ENCODE assay signal across 14 mouse cellular contexts in genomic region chr10:117023693-117024092, GRCm38 (mm10). TPM values are rescaled to one million over a fixed set of nuclear protein-coding genes. Genes with fewer than 3 reads are reported as not detected.
DNase-seq lines count a peak whose midpoint lies in the region; ATAC-seq and TF ChIP-seq lines count a peak whose summit lies in the region.
"Had no signal": no experiment of that assay in that cellular context is flagged by ENCODE, and none has a peak within 500 bp of the region (broad histone marks: within the 10 kb centered on the region; RNA-seq: fewer than 3 reads in every experiment).

No protein-coding gene starts in this region.

- no peak overlapping the region for H3K9ac ChIP-seq in hindbrain, embryonic 15.5 days
- H3K9ac ChIP-seq in hindbrain, embryonic 16.5 days (ENCODE audit: low read depth, low read length) = no peak overlapping the region

- H3K4me2 ChIP-seq in hindbrain, embryonic 15.5 days = 0 out of 2 replicates have a peak overlapping the region, but pooled peaks have one; percentile 13
- H3K4me2 ChIP-seq in hindbrain, embryonic 16.5 days (ENCODE audit: low read length) = no peak overlapping the region

- no peak for ATAC-seq in hindbrain, embryonic 15.5 days (ENCODE audit: low FRiP score, low read depth)
- ATAC-seq in hindbrain, embryonic 16.5 days = no peak
- ATAC-seq in hematopoietic stem cell, adult 5-6 weeks (replicated peaks in 1 of 2; ENCODE audit: insufficient read depth in 1 of 2, low FRiP score in 2 of 2, low TSS enrichment in 1 of 2, low read depth in 1 of 2, poor library complexity in 2 of 2, severe bottlenecking in 2 of 2) = peak; percentile 42 to 49; a peak in 3 of 4 replicates
- ATAC-seq in erythroblast, adult 5-6 weeks (replicated peaks; ENCODE audit: low FRiP score, poor library complexity, severe bottlenecking) = no peak

- H3K27ac ChIP-seq in hindbrain, embryonic 15.5 days (replicated peaks) = no peak overlapping the region
- no peak overlapping the region for H3K27ac ChIP-seq in hindbrain, embryonic 16.5 days (ENCODE audit: low read depth, low read length)
- no peak overlapping the region for H3K27ac ChIP-seq in layer of hippocampus, adult 2 months

- 67% methylated on average over 16 of the region's 16 CpGs for WGBS in hindbrain, embryonic 15.5 days
- WGBS in hindbrain, embryonic 16.5 days = 71% methylated on average over 16 of the region's 16 CpGs

- H3K36me3 ChIP-seq in hindbrain, embryonic 15.5 days = no peaks in the 10 kb centered on the region
- no peaks in the 10 kb centered on the region for H3K36me3 ChIP-seq in hindbrain, embryonic 16.5 days (ENCODE audit: control insufficient read depth, insufficient read depth, low read length)
- no peaks in the 10 kb centered on the region for H3K36me3 ChIP-seq in megakaryocyte, embryonic 14.5 days (replicated peaks; ENCODE audit: low read length)
- H3K36me3 ChIP-seq: G1E had no signal

- DNase-seq in MN1 (ENCODE audit: low spot score) = peak; percentile 45
- DNase-seq in left cerebral cortex, adult 8-10 months (ENCODE audit: low spot score in 2 of 2) = no peak
- no peak for DNase-seq in layer of hippocampus, adult 2 months (ENCODE audit: low spot score in 2 of 2)
- DNase-seq: embryo, embryonic 11 days; right cerebral cortex, postnatal 25 days; thymus, postnatal 4 days had no signal

- no peak overlapping the region for H3K4me3 ChIP-seq in hindbrain, embryonic 15.5 days
- H3K4me3 ChIP-seq in hindbrain, embryonic 16.5 days (ENCODE audit: low read length) = no peak overlapping the region
- peak overlapping the region; percentile 82 for H3K4me3 ChIP-seq in megakaryocyte, embryonic 14.5 days (replicated peaks)
- H3K4me3 ChIP-seq in layer of hippocampus, adult 2 months = no peak overlapping the region

- no peak for TF ChIP-seq CTCF in layer of hippocampus, adult 2 months (conservative IDR thresholded peaks at IDR 0.05)

- peaks cover 6% of the 10 kb centered on the region; the same call in 1 of the 2 replicates for H3K4me1 ChIP-seq in hindbrain, embryonic 15.5 days (replicated peaks)
- H3K4me1 ChIP-seq in hindbrain, embryonic 16.5 days (ENCODE audit: control insufficient read depth, insufficient read depth, low read depth, low read length) = peaks cover 3% of the 10 kb centered on the region; the same call in 1 of the 2 replicates
- H3K4me1 ChIP-seq in megakaryocyte, embryonic 14.5 days = peaks cover 19% of the 10 kb centered on the region

- H3K9me3 ChIP-seq in hindbrain, embryonic 15.5 days = no peaks in the 10 kb centered on the region
- H3K9me3 ChIP-seq in hindbrain, embryonic 16.5 days (ENCODE audit: control insufficient read depth, low read length) = no peaks in the 10 kb centered on the region
- H3K9me3 ChIP-seq in megakaryocyte, embryonic 14.5 days = no peaks in the 10 kb centered on the region
- H3K9me3 ChIP-seq: G1E had no signal

- no peaks in the 10 kb centered on the region for H3K27me3 ChIP-seq in hindbrain, embryonic 15.5 days
- no peaks in the 10 kb centered on the region for H3K27me3 ChIP-seq in hindbrain, embryonic 16.5 days (replicated peaks; ENCODE audit: control insufficient read depth, insufficient read depth, low read length)
- peaks cover 59% of the 10 kb centered on the region for H3K27me3 ChIP-seq in megakaryocyte, embryonic 14.5 days (replicated peaks)

RNA-seq across cellular contexts. Expression of gene Lrrc10, which starts 21.4 kb away (rescaled TPM):
- polyA plus RNA-seq in hindbrain, embryonic 15.5 days (2015; fragmentation: Nextera tagmentation; extraction: Ambion mirVana) = not detected in 2 replicates
- not detected in 2 replicates for polyA plus RNA-seq in hindbrain, embryonic 16.5 days (2015; fragmentation: Nextera tagmentation; extraction: Ambion mirVana)
- not detected in 2 replicates for total RNA-seq in hematopoietic stem cell, adult 5-6 weeks (2017)
- polyA plus RNA-seq in megakaryocyte, embryonic 14.5 days (2012; ENCODE audit: insufficient read depth, low replicate concordance) = not detected in 2 replicates
- total RNA-seq in left cerebral cortex, adult 8-10 months (2022) = under 1 TPM in 2 of 4 experiments, not detected in 2; 0.26 to 0.34 TPM
- not detected in 2 replicates for total RNA-seq in erythroblast, adult 5-6 weeks (2015; ENCODE audit: low replicate concordance)
- not detected in 2 replicates for total RNA-seq in erythroblast, adult 5-6 weeks (2017; ENCODE audit: low replicate concordance)
- under 1 TPM in 1 of 2 experiments, not detected in 1; 0.32 TPM for total RNA-seq in layer of hippocampus, adult 2 months (2021)
- total RNA-seq: G1E; midbrain, postnatal 0 days had no signal
- polyA plus RNA-seq: midbrain, postnatal 0 days had no signal

RNA-seq across cellular contexts. Expression of gene Best3, which starts 37.6 kb away (rescaled TPM):
- 0.08 and 0.17 TPM in 2 replicates for polyA plus RNA-seq in hindbrain, embryonic 15.5 days (2015; fragmentation: Nextera tagmentation; extraction: Ambion mirVana)
- polyA plus RNA-seq in hindbrain, embryonic 16.5 days (2015; fragmentation: Nextera tagmentation; extraction: Ambion mirVana) = 0.15 and 0.16 TPM in 2 replicates
- total RNA-seq in hematopoietic stem cell, adult 5-6 weeks (2017) = not detected in 2 replicates
- not detected in 2 replicates for polyA plus RNA-seq in megakaryocyte, embryonic 14.5 days (2012; ENCODE audit: insufficient read depth, low replicate concordance)
- total RNA-seq in left cerebral cortex, adult 8-10 months (2022) = under 1 TPM in 3 of 4 experiments, not detected in 1; 0.11 to 0.26 (median 0.25) TPM
- not detected in 2 replicates for total RNA-seq in erythroblast, adult 5-6 weeks (2015; ENCODE audit: low replicate concordance)
- total RNA-seq in erythroblast, adult 5-6 weeks (2017; ENCODE audit: low replicate concordance) = not detected in 2 replicates
- 1 to 10 TPM; 2.1 to 2.4 TPM for total RNA-seq in layer of hippocampus, adult 2 months (2021)
- total RNA-seq: G1E had no signal
- polyA plus RNA-seq: G1E had no signal

RNA-seq across cellular contexts. Expression of gene Cct2, which starts 39.9 kb away (rescaled TPM):
- 237 and 245 TPM in 2 replicates for polyA plus RNA-seq in hindbrain, embryonic 15.5 days (2015; fragmentation: Nextera tagmentation; extraction: Ambion mirVana)
- 244 and 245 TPM in 2 replicates for polyA plus RNA-seq in hindbrain, embryonic 16.5 days (2015; fragmentation: Nextera tagmentation; extraction: Ambion mirVana)
- total RNA-seq in hematopoietic stem cell, adult 5-6 weeks (2017) = 549 and 550 TPM in 2 replicates
- 3.6 and 19.1 TPM in 2 replicates for polyA plus RNA-seq in megakaryocyte, embryonic 14.5 days (2012; ENCODE audit: insufficient read depth, low replicate concordance)
- total RNA-seq in left cerebral cortex, adult 8-10 months (2022) = 100 to 1,000 TPM; 148 to 155 (median 154) TPM
- 144 and 179 TPM in 2 replicates for total RNA-seq in erythroblast, adult 5-6 weeks (2015; ENCODE audit: low replicate concordance)
- 79.9 and 94.5 TPM in 2 replicates for total RNA-seq in erythroblast, adult 5-6 weeks (2017; ENCODE audit: low replicate concordance)
- total RNA-seq in layer of hippocampus, adult 2 months (2021) = 100 to 1,000 TPM; 167 to 176 TPM

RNA-seq across cellular contexts. Expression of gene Gm10271, which starts 51.3 kb away (rescaled TPM):
- not detected in 2 replicates for polyA plus RNA-seq in hindbrain, embryonic 15.5 days (2015; fragmentation: Nextera tagmentation; extraction: Ambion mirVana)
- not detected in 2 replicates for polyA plus RNA-seq in hindbrain, embryonic 16.5 days (2015; fragmentation: Nextera tagmentation; extraction: Ambion mirVana)
- total RNA-seq in hematopoietic stem cell, adult 5-6 weeks (2017) = not detected in 2 replicates
- polyA plus RNA-seq in megakaryocyte, embryonic 14.5 days (2012; ENCODE audit: insufficient read depth, low replicate concordance) = not detected in 2 replicates
- not detected for total RNA-seq in left cerebral cortex, adult 8-10 months (2022)
- total RNA-seq in erythroblast, adult 5-6 weeks (2015; ENCODE audit: low replicate concordance) = not detected in 2 replicates
- not detected in 2 replicates for total RNA-seq in erythroblast, adult 5-6 weeks (2017; ENCODE audit: low replicate concordance)
- total RNA-seq in layer of hippocampus, adult 2 months (2021) = not detected
- total RNA-seq: G1E; gastrocnemius, adult 18-20 months; midbrain, postnatal 0 days had no signal
- polyA plus RNA-seq: G1E; midbrain, postnatal 0 days had no signal

Comparison
In these comparisons a context has a peak if more than half of its experiments do, and no peak if none do; other contexts are left out.
1. ATAC-seq: peak in hematopoietic stem cell, adult 5-6 weeks (2 of 2); none in hindbrain, embryonic 15.5 days (single experiment), hindbrain, embryonic 16.5 days (single experiment) and erythroblast, adult 5-6 weeks (single experiment).